17 mouse cellular contexts compared by ENCODE assay signal in genomic region chr9:69086844-69087243, GRCm38 (mm10).
"Had no signal": no experiment of that assay in that cellular context is flagged by ENCODE, and none has a peak within 500 bp of the region (broad histone marks: within the 10 kb centered on the region; RNA-seq: fewer than 3 reads in every experiment).

No protein-coding gene starts in this region.

- H3K9me3 ChIP-seq: limb, embryonic 12.5 days; limb, embryonic 15.5 days; midbrain, embryonic 12.5 days; neural tube, embryonic 13.5 days had no signal

- H3K36me3 ChIP-seq: limb, embryonic 12.5 days; limb, embryonic 15.5 days; midbrain, embryonic 12.5 days; neural tube, embryonic 13.5 days had no signal

- DNase-seq: kidney, adult 2 months; kidney, postnatal 36 days; layer of hippocampus, postnatal 36 days; lung, adult 2 months; lung, postnatal 14 days; lung, postnatal 4 days; retina, postnatal 1 day; thymus, adult 18-20 months had no signal

- H3K4me2 ChIP-seq: limb, embryonic 12.5 days; limb, embryonic 15.5 days; midbrain, embryonic 12.5 days; neural tube, embryonic 13.5 days had no signal

- H3K27me3 ChIP-seq: limb, embryonic 15.5 days; midbrain, embryonic 12.5 days had no signal

- ATAC-seq: intestine, postnatal 0 days; midbrain, embryonic 16.5 days had no signal

- H3K9ac ChIP-seq: limb, embryonic 12.5 days; limb, embryonic 15.5 days; midbrain, embryonic 12.5 days; neural tube, embryonic 13.5 days had no signal

- H3K27ac ChIP-seq: kidney, postnatal 0 days; left cerebral cortex, adult 2 months; limb, embryonic 12.5 days; limb, embryonic 15.5 days; midbrain, embryonic 12.5 days; neural tube, embryonic 13.5 days had no signal

- H3K4me3 ChIP-seq: left cerebral cortex, adult 2 months; limb, embryonic 12.5 days; limb, embryonic 15.5 days; midbrain, embryonic 12.5 days; myocyte; neural tube, embryonic 13.5 days had no signal
